Mouse (Mus musculus) myocyte (in vitro differentiated cells): ENCODE data around the gene Hsd17b12. TPM values are rescaled to one million over a fixed set of nuclear protein-coding genes. Genes with fewer than 3 reads are reported as not detected.

Source experiments
- H3K27me3 ChIP-seq: one replicate; pipeline ENCODE4 v1.6.1; 2011; ENCODE audit not compliant: control insufficient read depth, insufficient read depth, insufficient read length
- H3K36me3 ChIP-seq: one replicate; pipeline ENCODE4 v1.6.1; 2011; ENCODE audit not compliant: control insufficient read depth, insufficient read depth
- H3K4me2 ChIP-seq: one replicate; pipeline ENCODE4 v1.6.1; 2011; ENCODE audit warnings: low read depth, control low read depth
- H3K4me3 ChIP-seq: one replicate; pipeline ENCODE4 v1.5.1; 2011; ENCODE audit warnings: mild to moderate bottlenecking, control low read depth, moderate library complexity
- H3K79me2 ChIP-seq: one replicate; pipeline ENCODE4 v1.6.1; 2011; ENCODE audit not compliant: control insufficient read depth, insufficient read depth
- H3ac ChIP-seq: one replicate; pipeline ENCODE4 v1.6.1; 2011; ENCODE audit not compliant: control insufficient read depth, insufficient read length
- CEBPB ChIP-seq: IDR thresholded peaks from 2 replicates; pipeline ENCODE4 v1.6.1; 2011; ENCODE audit warnings: mild to moderate bottlenecking, moderate library complexity; ENCODE audit not compliant: poor library complexity, insufficient read depth, severe bottlenecking
- E2F4 ChIP-seq: IDR thresholded peaks from one replicate; pipeline ENCODE4 v1.6.1; 2011; ENCODE audit warnings: mild to moderate bottlenecking, control low read depth, moderate library complexity; ENCODE audit not compliant: insufficient read depth
- MAX ChIP-seq: IDR thresholded peaks from one replicate; pipeline ENCODE4 v1.6.1; 2011; ENCODE audit warnings: low read depth, mild to moderate bottlenecking, control low read depth
- MYOD1 ChIP-seq, 3 experiments: IDR thresholded peaks; one replicate each; pipeline ENCODE4 v1.6.1; 2011; ENCODE audit warnings: control low read depth in 2 of 3, low read depth in 2 of 3, mild to moderate bottlenecking in 2 of 3, moderate library complexity in 1 of 3; ENCODE audit not compliant: insufficient read length in 2 of 3, control insufficient read depth in 1 of 3
- MYOG ChIP-seq, 3 experiments: IDR thresholded peaks; one replicate each; pipeline ENCODE4 v1.6.1; 2011; ENCODE audit warnings: control low read depth in 2 of 3, low read depth in 2 of 3, mild to moderate bottlenecking in 2 of 3; ENCODE audit not compliant: insufficient read length in 2 of 3, control insufficient read depth in 1 of 3, insufficient read depth in 1 of 3
- POLR2A ChIP-seq: IDR thresholded peaks from one replicate; pipeline ENCODE4 v1.6.1; 2011; ENCODE audit warnings: low read depth, mild to moderate bottlenecking, control low read depth, moderate library complexity; ENCODE audit not compliant: insufficient read length
- POLR2AphosphoS2 ChIP-seq: IDR thresholded peaks from one replicate; pipeline ENCODE4 v1.6.1; 2011; ENCODE audit warnings: low read depth, control low read depth; ENCODE audit not compliant: insufficient read length
- REST ChIP-seq: IDR thresholded peaks from one replicate; pipeline ENCODE4 v1.6.1; 2011; ENCODE audit warnings: mild to moderate bottlenecking, control low read depth, moderate library complexity; ENCODE audit not compliant: insufficient read depth, insufficient read length
- SRF ChIP-seq: IDR thresholded peaks from one replicate; pipeline ENCODE4 v1.6.1; 2011; ENCODE audit warnings: low read depth; ENCODE audit not compliant: control insufficient read depth, insufficient read length
- TCF12 ChIP-seq: IDR thresholded peaks from one replicate; pipeline ENCODE4 v1.6.1; 2011; ENCODE audit warnings: mild to moderate bottlenecking, control low read depth; ENCODE audit not compliant: poor library complexity, insufficient read depth, severe bottlenecking
- TCF3 ChIP-seq: IDR thresholded peaks from one replicate; pipeline ENCODE4 v1.6.1; 2011; ENCODE audit warnings: low read depth, control low read depth; ENCODE audit not compliant: insufficient read length
- USF1 ChIP-seq: IDR thresholded peaks from one replicate; pipeline ENCODE4 v1.6.1; 2011; ENCODE audit warnings: low read depth, mild to moderate bottlenecking, control low read depth, moderate library complexity
- polyA plus RNA-seq: library from polyadenylated mRNA; unstranded; fragments of >200 nt; fragmentation: generic; extraction: Trizol; gene quantifications from one replicate; pipeline ENCODE4 v1.2.1, GENCODE M21; 2012; ENCODE audit warnings: missing spikeins

The Hsd17b12 gene
- polyA plus RNA-seq, 1 experiment, result 87.0 TPM

DNA sequence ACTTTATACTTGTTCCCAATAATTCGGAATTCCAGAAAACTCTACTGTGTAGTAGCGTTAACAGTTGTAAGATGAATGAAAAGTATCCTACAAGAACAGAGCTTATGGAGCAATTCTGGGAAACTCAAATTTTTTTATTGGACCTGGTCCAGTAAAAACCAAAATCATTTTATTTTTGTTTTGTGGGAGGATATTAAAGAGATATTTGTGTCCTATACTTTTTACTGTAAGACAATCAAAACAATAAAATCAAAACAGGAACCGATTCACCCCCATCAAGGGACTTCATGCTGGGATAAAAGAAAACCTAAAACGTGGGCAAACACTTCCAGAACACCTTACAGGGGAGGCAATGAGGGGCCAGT is 738 bp upstream of the Hsd17b12 start:
- Histone ChIP-seq H3K27me3 (no peaks in the 10 kb centered on the region), H3K4me2 (peak overlapping the region; percentile 83)

DNA sequence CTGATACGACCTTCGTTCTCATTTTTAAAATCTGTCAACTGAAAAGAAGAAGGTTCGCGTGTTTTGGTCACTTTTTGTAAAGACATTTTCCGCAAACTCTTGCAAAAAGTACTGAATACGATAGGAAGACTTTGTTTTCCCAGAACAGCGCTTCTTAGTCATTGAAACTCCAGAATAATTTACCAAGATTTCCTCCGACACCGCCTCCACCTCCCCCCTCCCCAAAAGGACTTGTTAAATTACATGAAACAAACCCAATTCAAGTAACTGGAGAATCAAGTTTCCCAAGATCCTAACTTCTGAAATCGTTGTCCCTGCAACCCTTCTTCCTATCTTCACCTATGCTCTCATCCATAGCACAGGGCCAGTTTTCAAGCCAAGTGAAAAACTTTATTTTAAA is 713 bp downstream of the Hsd17b12 start:
- peak overlapping the region; percentile 86 for H3K4me2 ChIP-seq
- H3K27me3 ChIP-seq, result no peaks in the 10 kb centered on the region
- TF ChIP-seq MAX (no peak), USF1 (no peak), REST (no peak), MYOG (IDR thresholded peaks at IDR 0.05; ENCODE audit: control insufficient read depth in 1 of 3, insufficient read depth in 1 of 3, insufficient read length in 2 of 3, low read depth in 2 of 3) (no peak), CEBPB (no peak), MYOD1 (IDR thresholded peaks at IDR 0.05; ENCODE audit: control insufficient read depth in 1 of 3, insufficient read length in 2 of 3, low read depth in 2 of 3) (no peak), POLR2AphosphoS2 (no peak), E2F4 (no peak), TCF3 (no peak), SRF (no peak), TCF12 (no peak), POLR2A (no peak)
- peaks cover 55% of the 10 kb centered on the region for H3K79me2 ChIP-seq
- peak overlapping the region; percentile 55 for H3ac ChIP-seq
- peak overlapping the region; percentile 91 for H3K4me3 ChIP-seq
- no peaks in the 10 kb centered on the region for H3K36me3 ChIP-seq

More for the DNA sequence above, 738 bp upstream of the Hsd17b12 start:
- H3ac ChIP-seq, result no peak overlapping the region
- H3K4me3 ChIP-seq, result peak overlapping the region; percentile 91
- TF ChIP-seq POLR2A (no peak), POLR2AphosphoS2 (no peak), E2F4 (no peak), MYOD1 (IDR thresholded peaks at IDR 0.05; ENCODE audit: control insufficient read depth in 1 of 3, insufficient read length in 2 of 3, low read depth in 2 of 3) (no peak), MYOG (IDR thresholded peaks at IDR 0.05; ENCODE audit: control insufficient read depth in 1 of 3, insufficient read depth in 1 of 3, insufficient read length in 2 of 3, low read depth in 2 of 3) (no peak), MAX (no peak), TCF3 (no peak), USF1 (no peak), CEBPB (no peak), TCF12 (no peak), REST (no peak), SRF (no peak)
- H3K36me3 ChIP-seq, result no peaks in the 10 kb centered on the region
- H3K79me2 ChIP-seq, result peaks cover 41% of the 10 kb centered on the region

DNA sequence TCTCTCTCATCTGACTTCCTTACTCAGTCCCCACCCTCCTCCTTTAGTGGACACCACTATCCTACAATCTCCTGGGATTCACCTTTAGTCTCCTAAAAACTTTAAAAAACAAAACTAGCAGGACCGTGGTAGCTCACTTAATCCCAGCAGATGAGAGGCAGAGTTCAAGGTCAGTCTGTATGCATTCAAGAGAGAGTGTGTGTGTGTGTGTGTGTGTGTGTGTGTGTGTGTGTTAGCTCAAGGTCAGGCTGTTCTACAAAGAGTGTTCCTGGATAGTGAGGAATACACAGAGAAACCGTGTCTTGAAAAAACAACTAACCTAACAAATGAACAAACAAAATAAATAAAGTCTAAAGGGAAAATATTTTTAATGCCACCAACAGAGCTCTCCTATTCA is 12.6 kb downstream of the Hsd17b12 start:
- no peaks in the 10 kb centered on the region for H3K27me3 ChIP-seq
- H3K4me3 ChIP-seq, result no peak overlapping the region
- H3ac ChIP-seq, result no peak overlapping the region
- H3K4me2 ChIP-seq, result no peak overlapping the region
- H3K79me2 ChIP-seq, result peaks cover 97% of the 10 kb centered on the region
- TF ChIP-seq POLR2AphosphoS2 (no peak), MYOG (IDR thresholded peaks at IDR 0.05; ENCODE audit: control insufficient read depth in 1 of 3, insufficient read depth in 1 of 3, insufficient read length in 2 of 3, low read depth in 2 of 3) (no peak), E2F4 (no peak), USF1 (no peak), TCF3 (no peak), MAX (no peak), MYOD1 (IDR thresholded peaks at IDR 0.05; ENCODE audit: control insufficient read depth in 1 of 3, insufficient read length in 2 of 3, low read depth in 2 of 3) (no peak), CEBPB (no peak), SRF (no peak), REST (no peak), POLR2A (no peak), TCF12 (no peak)
- H3K36me3 ChIP-seq, result no peaks in the 10 kb centered on the region

DNA sequence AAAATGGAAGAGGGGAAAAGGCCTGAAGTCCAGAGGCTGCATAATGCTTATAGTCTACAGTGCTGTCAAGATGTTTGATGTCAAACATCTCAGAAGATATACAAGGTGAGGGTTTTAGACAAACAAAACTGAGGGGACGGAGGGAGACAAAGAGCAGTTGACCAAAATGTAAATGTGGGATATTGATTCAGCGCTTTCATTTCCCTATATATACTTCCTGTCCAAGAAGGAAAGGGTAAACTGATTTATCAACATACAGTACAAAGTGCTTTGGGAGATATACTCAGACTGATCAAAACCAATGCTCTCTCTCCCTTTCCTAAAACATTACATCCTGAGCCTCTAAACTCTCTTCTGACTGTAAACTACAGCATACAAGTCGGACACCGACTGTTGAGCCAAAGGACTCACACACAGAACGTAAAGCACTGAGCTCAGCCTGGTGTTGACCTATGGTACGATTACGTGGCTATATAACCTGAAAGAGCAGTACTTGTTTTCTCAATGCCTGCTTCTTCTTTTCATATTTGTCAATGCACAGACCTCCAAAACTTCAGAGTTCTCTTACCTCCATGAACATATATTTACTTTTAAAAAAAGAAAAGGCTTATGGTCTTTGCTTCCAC is 13.1 kb downstream of the Hsd17b12 start:
- H3ac ChIP-seq, result no peak overlapping the region
- no peaks in the 10 kb centered on the region for H3K36me3 ChIP-seq
- no peaks in the 10 kb centered on the region for H3K27me3 ChIP-seq
- TF ChIP-seq CEBPB (no peak), E2F4 (no peak), POLR2A (no peak), POLR2AphosphoS2 (no peak), MAX (no peak), TCF12 (no peak), TCF3 (no peak), MYOG (IDR thresholded peaks at IDR 0.05; ENCODE audit: control insufficient read depth in 1 of 3, insufficient read depth in 1 of 3, insufficient read length in 2 of 3, low read depth in 2 of 3) (no peak), REST (no peak), MYOD1 (IDR thresholded peaks at IDR 0.05; ENCODE audit: control insufficient read depth in 1 of 3, insufficient read length in 2 of 3, low read depth in 2 of 3) (no peak), USF1 (no peak), SRF (no peak)
- no peak overlapping the region for H3K4me3 ChIP-seq
- H3K4me2 ChIP-seq, result no peak overlapping the region
- H3K79me2 ChIP-seq, result peaks cover 97% of the 10 kb centered on the region
